Mouse (Mus musculus): ENCODE results near the gene Flt4. TPM values are rescaled to one million over a fixed set of nuclear protein-coding genes. Genes with fewer than 3 reads are reported as not detected.

Flt4 gene
- 7.9 TPM for polyA plus RNA-seq (2014; fragmentation: Illumina TruSeq; extraction: RNeasy Lipid Tissue Mini Kit (QIAGEN cat#74804); ENCODE audit: low read depth, low replicate concordance)

GRCm38 (mm10) chr11:49608938-49609867, at the start of gene Flt4:
Flt4 (plus strand) TSS chr11:49609263.

GRCm38 (mm10) chr11:49663310-49663709, 54.2 kb downstream of the Flt4 start, which contains the start of gene Scgb3a1:
Scgb3a1 (plus strand) TSS chr11:49663610.

Other genes with a start within 250 kb of the Flt4 start
- gene Olfr1389, start 186.2 kb upstream of the Flt4 start, polyA plus RNA-seq (2014; fragmentation: Illumina TruSeq; extraction: RNeasy Lipid Tissue Mini Kit (QIAGEN cat#74804); ENCODE audit: low read depth, low replicate concordance) = not detected
- 0.13 TPM for gene Olfr1388, start 172.6 kb upstream of the Flt4 start, polyA plus RNA-seq (2014; fragmentation: Illumina TruSeq; extraction: RNeasy Lipid Tissue Mini Kit (QIAGEN cat#74804); ENCODE audit: low read depth, low replicate concordance)
- not detected for gene Olfr1387, start 153.9 kb upstream of the Flt4 start, polyA plus RNA-seq (2014; fragmentation: Illumina TruSeq; extraction: RNeasy Lipid Tissue Mini Kit (QIAGEN cat#74804); ENCODE audit: low read depth, low replicate concordance)
- gene Olfr1386, start 144.2 kb upstream of the Flt4 start, polyA plus RNA-seq (2014; fragmentation: Illumina TruSeq; extraction: RNeasy Lipid Tissue Mini Kit (QIAGEN cat#74804); ENCODE audit: low read depth, low replicate concordance) = not detected
- not detected for gene Olfr1385, start 120.2 kb upstream of the Flt4 start, polyA plus RNA-seq (2014; fragmentation: Illumina TruSeq; extraction: RNeasy Lipid Tissue Mini Kit (QIAGEN cat#74804); ENCODE audit: low read depth, low replicate concordance)
- not detected for gene Olfr1384, start 102.5 kb upstream of the Flt4 start, polyA plus RNA-seq (2014; fragmentation: Illumina TruSeq; extraction: RNeasy Lipid Tissue Mini Kit (QIAGEN cat#74804); ENCODE audit: low read depth, low replicate concordance)
- not detected for gene Olfr1383, start 89.6 kb upstream of the Flt4 start, polyA plus RNA-seq (2014; fragmentation: Illumina TruSeq; extraction: RNeasy Lipid Tissue Mini Kit (QIAGEN cat#74804); ENCODE audit: low read depth, low replicate concordance)
- not detected for gene Olfr1382, start 81.0 kb upstream of the Flt4 start, polyA plus RNA-seq (2014; fragmentation: Illumina TruSeq; extraction: RNeasy Lipid Tissue Mini Kit (QIAGEN cat#74804); ENCODE audit: low read depth, low replicate concordance)
- gene Olfr1381, start 65.8 kb upstream of the Flt4 start, polyA plus RNA-seq (2014; fragmentation: Illumina TruSeq; extraction: RNeasy Lipid Tissue Mini Kit (QIAGEN cat#74804); ENCODE audit: low read depth, low replicate concordance) = not detected
- gene Olfr1380, start 52.4 kb upstream of the Flt4 start, polyA plus RNA-seq (2014; fragmentation: Illumina TruSeq; extraction: RNeasy Lipid Tissue Mini Kit (QIAGEN cat#74804); ENCODE audit: low read depth, low replicate concordance) = not detected
- gene Scgb3a1, start 54.3 kb downstream of the Flt4 start, polyA plus RNA-seq (2014; fragmentation: Illumina TruSeq; extraction: RNeasy Lipid Tissue Mini Kit (QIAGEN cat#74804); ENCODE audit: low read depth, low replicate concordance) = not detected
- 16.7 TPM for gene Cnot6, start 103.5 kb downstream of the Flt4 start, polyA plus RNA-seq (2014; fragmentation: Illumina TruSeq; extraction: RNeasy Lipid Tissue Mini Kit (QIAGEN cat#74804); ENCODE audit: low read depth, low replicate concordance)
- 12.5 TPM for gene Gfpt2, start 184.9 kb downstream of the Flt4 start, polyA plus RNA-seq (2014; fragmentation: Illumina TruSeq; extraction: RNeasy Lipid Tissue Mini Kit (QIAGEN cat#74804); ENCODE audit: low read depth, low replicate concordance)
- gene Mapk9, start 237.5 kb downstream of the Flt4 start, polyA plus RNA-seq (2014; fragmentation: Illumina TruSeq; extraction: RNeasy Lipid Tissue Mini Kit (QIAGEN cat#74804); ENCODE audit: low read depth, low replicate concordance) = 34.5 TPM